Mouse (Mus musculus) megakaryocyte, embryonic 14.5 days (primary cell): ENCODE data around the gene Dgka. TPM values are rescaled to one million over a fixed set of nuclear protein-coding genes. Genes with fewer than 3 reads are reported as not detected.

Experiments
- H3K27me3 ChIP-seq: replicated peaks from 2 replicates; pipeline ENCODE3; 2012; ENCODE audit warnings: inconsistent platforms
- H3K36me3 ChIP-seq: replicated peaks from 2 replicates; pipeline ENCODE3; 2012; ENCODE audit warnings: low read length, inconsistent platforms, mixed read lengths
- H3K4me1 ChIP-seq: 2 replicates; pipeline ENCODE4 v1.6.1; 2012; ENCODE audit warnings: inconsistent platforms
- H3K4me3 ChIP-seq: replicated peaks from 2 replicates; pipeline ENCODE3; 2012; ENCODE audit warnings: moderate library complexity, mild to moderate bottlenecking, inconsistent platforms
- H3K9me3 ChIP-seq: 2 replicates; pipeline ENCODE4 v1.6.1; 2012; ENCODE audit warnings: inconsistent platforms
- FLI1 ChIP-seq: IDR thresholded peaks from 2 replicates; pipeline ENCODE4 v1.6.1; 2012; ENCODE audit warnings: low read length, inconsistent platforms, mixed read lengths
- GATA1 ChIP-seq: IDR thresholded peaks from 3 replicates; pipeline ENCODE4 v1.6.1; 2012; ENCODE audit warnings: mixed read lengths, low read length, inconsistent platforms, borderline replicate concordance
- polyA plus RNA-seq: library from polyadenylated mRNA; stranded (reverse); fragments of >175 nt; gene quantifications from 2 replicates; pipeline ENCODE4 v1.2.3, GENCODE M21; 2012; ENCODE audit warnings: low replicate concordance; ENCODE audit not compliant: insufficient read depth

Gene Dgka
- polyA plus RNA-seq, 1 experiment, result 2.8 TPM

GRCm38 (mm10) chr10:128772895-128773294 is 28.2 kb upstream of the Dgka start:
- peaks cover 14% of the 10 kb centered on the region for H3K4me1 ChIP-seq
- H3K4me3 ChIP-seq, result no peak overlapping the region
- H3K27me3 ChIP-seq, result no peaks in the 10 kb centered on the region
- H3K9me3 ChIP-seq, result peaks cover 4% of the 10 kb centered on the region; the same call in 1 of the 2 replicates
- TF ChIP-seq GATA1, result no peak
- no peak for TF ChIP-seq FLI1
- H3K36me3 ChIP-seq, result peaks cover 14% of the 10 kb centered on the region

- Histone ChIP-seq H3K9me3 (no peaks in the 10 kb centered on the region), H3K4me3 (peak overlapping the region; percentile 97), H3K36me3 (peaks cover 25% of the 10 kb centered on the region), H3K27me3 (no peaks in the 10 kb centered on the region), H3K4me1 (peaks cover 69% of the 10 kb centered on the region)
- TF ChIP-seq GATA1 (no peak), FLI1 (peak; percentile 84; the same call in 1 of the 2 replicates)
Measured at GRCm38 (mm10) chr10:128748252-128748864, 3.7 kb upstream of the Dgka start.

- H3K36me3 ChIP-seq, result peaks cover 19% of the 10 kb centered on the region
- H3K27me3 ChIP-seq, result no peaks in the 10 kb centered on the region
- H3K4me3 ChIP-seq, result peak within 1 kb of the TSS; percentile 97
- H3K4me1 ChIP-seq, result peaks cover 74% of the 10 kb centered on the region
- no peak for TF ChIP-seq GATA1
- no peaks in the 10 kb centered on the region for H3K9me3 ChIP-seq
Measured at GRCm38 (mm10) chr10:128747646-128748251, 3.1 kb upstream of the Dgka start, which contains the start of gene Pym1. Gene Pym1, plus strand, starts transcription at chr10:128747889.

- no peaks in the 10 kb centered on the region for H3K9me3 ChIP-seq
- peak overlapping the region; percentile 97 for H3K4me3 ChIP-seq
- no peaks in the 10 kb centered on the region for H3K27me3 ChIP-seq
- TF ChIP-seq GATA1 (no peak), FLI1 (no peak)
- H3K36me3 ChIP-seq, result peaks cover 13% of the 10 kb centered on the region
- peaks cover 80% of the 10 kb centered on the region for H3K4me1 ChIP-seq
Measured at GRCm38 (mm10) chr10:128746972-128747645, 2.5 kb upstream of the Dgka start.

GRCm38 (mm10) chr10:128745946-128746613 is 1.4 kb upstream of the Dgka start:
- H3K9me3 ChIP-seq, result no peaks in the 10 kb centered on the region
- no peak overlapping the region for H3K4me3 ChIP-seq
- TF ChIP-seq FLI1 (no peak), GATA1 (no peak)
- no peaks in the 10 kb centered on the region for H3K27me3 ChIP-seq
- H3K4me1 ChIP-seq, result peaks cover 85% of the 10 kb centered on the region
- H3K36me3 ChIP-seq, result peaks cover 9% of the 10 kb centered on the region

- Histone ChIP-seq H3K36me3 (no peaks in the 10 kb centered on the region), H3K4me1 (peaks cover 83% of the 10 kb centered on the region), H3K4me3 (peak overlapping the region; percentile 97), H3K27me3 (no peaks in the 10 kb centered on the region), H3K9me3 (no peaks in the 10 kb centered on the region)
- TF ChIP-seq FLI1 (no peak), GATA1 (no peak)
Measured at GRCm38 (mm10) chr10:128744211-128744610, 444 bp downstream of the Dgka start.

GRCm38 (mm10) chr10:128743791-128744191 is 864 bp downstream of the Dgka start:
- TF ChIP-seq FLI1 (no peak), GATA1 (no peak)
- peak overlapping the region; percentile 97 for H3K4me3 ChIP-seq
- no peaks in the 10 kb centered on the region for H3K27me3 ChIP-seq
- no peaks in the 10 kb centered on the region for H3K9me3 ChIP-seq
- H3K36me3 ChIP-seq, result peaks cover under 1% of the 10 kb centered on the region
- H3K4me1 ChIP-seq, result peaks cover 80% of the 10 kb centered on the region

GRCm38 (mm10) chr10:128743235-128743634 is 1.4 kb downstream of the Dgka start:
- peaks cover 82% of the 10 kb centered on the region for H3K4me1 ChIP-seq
- H3K4me3 ChIP-seq, result peak overlapping the region; percentile 97
- H3K27me3 ChIP-seq, result no peaks in the 10 kb centered on the region
- peaks cover 5% of the 10 kb centered on the region for H3K36me3 ChIP-seq
- TF ChIP-seq GATA1, result no peak
- TF ChIP-seq FLI1, result no peak
- no peaks in the 10 kb centered on the region for H3K9me3 ChIP-seq

- Histone ChIP-seq H3K36me3 (peaks cover 6% of the 10 kb centered on the region), H3K27me3 (no peaks in the 10 kb centered on the region), H3K4me1 (peaks cover 83% of the 10 kb centered on the region), H3K4me3 (peak overlapping the region; percentile 97), H3K9me3 (no peaks in the 10 kb centered on the region)
- no peak for TF ChIP-seq GATA1
- TF ChIP-seq FLI1, result no peak
Measured at GRCm38 (mm10) chr10:128742616-128743015, 2.0 kb downstream of the Dgka start.
